Mouse (Mus musculus): ENCODE data around the gene Qpct. TPM values are rescaled to one million over a fixed set of nuclear protein-coding genes. Genes with fewer than 3 reads are reported as not detected.
A peak's percentile ranks its signal among the peaks of the same experiment; 100 is the strongest.

Qpct gene
- polyA plus RNA-seq, 1 experiment from 2014 or later, result 23.9 TPM

- no peak for ATAC-seq
- no peak for TF ChIP-seq CTCF (IDR thresholded peaks at IDR 0.05; ENCODE audit: low read depth)
Observed at GRCm38 (mm10) chr17:79032782-79033181, 18.9 kb upstream of the Qpct start.

GRCm38 (mm10) chr17:79039660-79040059 lies 12.0 kb upstream of the Qpct start:
- Histone ChIP-seq H3K4me2 (replicated peaks; ENCODE audit: low read depth) (no peak overlapping the region), H3K27ac (ENCODE audit: low read depth, low read length) (no peak overlapping the region)
- no peak for ATAC-seq

More at GRCm38 (mm10) chr17:79032782-79033181, 18.9 kb upstream of the Qpct start:
- Histone ChIP-seq H3K9me3 (ENCODE audit: control insufficient read depth) (no peaks in the 10 kb centered on the region), H3K9ac (ENCODE audit: low read depth, low read length) (no peak overlapping the region), H3K36me3 (ENCODE audit: control insufficient read depth, insufficient read depth) (no peaks in the 10 kb centered on the region), H3K4me3 (ENCODE audit: low read depth, low read length) (no peak overlapping the region), H3K4me2 (replicated peaks; ENCODE audit: low read depth) (no peak overlapping the region), H3K27ac (ENCODE audit: low read depth, low read length) (no peak overlapping the region), H3K27me3 (replicated peaks; ENCODE audit: control insufficient read depth, insufficient read depth, low read length) (no peaks in the 10 kb centered on the region), H3K4me1 (replicated peaks; ENCODE audit: control insufficient read depth, insufficient read depth, low read length) (no peaks in the 10 kb centered on the region)
- 85% methylated on average over 4 of the region's 4 CpGs for WGBS

GRCm38 (mm10) chr17:79043705-79044104 lies 8.0 kb upstream of the Qpct start:
- Histone ChIP-seq H3K4me3 (ENCODE audit: low read depth, low read length) (no peak overlapping the region), H3K4me2 (replicated peaks; ENCODE audit: low read depth) (no peak overlapping the region), H3K27me3 (replicated peaks; ENCODE audit: control insufficient read depth, insufficient read depth, low read length) (no peaks in the 10 kb centered on the region), H3K9ac (ENCODE audit: low read depth, low read length) (no peak overlapping the region), H3K27ac (ENCODE audit: low read depth, low read length) (no peak overlapping the region), H3K9me3 (ENCODE audit: control insufficient read depth) (no peaks in the 10 kb centered on the region), H3K4me1 (replicated peaks; ENCODE audit: control insufficient read depth, insufficient read depth, low read length) (no peaks in the 10 kb centered on the region), H3K36me3 (ENCODE audit: control insufficient read depth, insufficient read depth) (no peaks in the 10 kb centered on the region)
- no peak for TF ChIP-seq CTCF (IDR thresholded peaks at IDR 0.05; ENCODE audit: low read depth)
- WGBS, result 98% methylated on average over 2 of the region's 2 CpGs
- no peak for ATAC-seq

More at GRCm38 (mm10) chr17:79039660-79040059, 12.0 kb upstream of the Qpct start:
- H3K4me1 ChIP-seq (replicated peaks; ENCODE audit: control insufficient read depth, insufficient read depth, low read length), result no peaks in the 10 kb centered on the region
- no peak overlapping the region for H3K4me3 ChIP-seq (ENCODE audit: low read depth, low read length)
- no peak for TF ChIP-seq CTCF (IDR thresholded peaks at IDR 0.05; ENCODE audit: low read depth)
- no peaks in the 10 kb centered on the region for H3K9me3 ChIP-seq (ENCODE audit: control insufficient read depth)
- no peaks in the 10 kb centered on the region for H3K36me3 ChIP-seq (ENCODE audit: control insufficient read depth, insufficient read depth)
- no peaks in the 10 kb centered on the region for H3K27me3 ChIP-seq (replicated peaks; ENCODE audit: control insufficient read depth, insufficient read depth, low read length)
- H3K9ac ChIP-seq (ENCODE audit: low read depth, low read length), result no peak overlapping the region

- TF ChIP-seq CTCF (IDR thresholded peaks at IDR 0.05; ENCODE audit: low read depth), result peak; percentile 38
- Histone ChIP-seq H3K9ac (ENCODE audit: low read depth, low read length) (peak overlapping the region; percentile 26; the same call in 1 of the 2 replicates), H3K9me3 (ENCODE audit: control insufficient read depth) (no peaks in the 10 kb centered on the region), H3K27me3 (replicated peaks; ENCODE audit: control insufficient read depth, insufficient read depth, low read length) (peaks cover 16% of the 10 kb centered on the region; the same call in 1 of the 2 replicates), H3K4me3 (ENCODE audit: low read depth, low read length) (peak overlapping the region; percentile 51), H3K4me2 (replicated peaks; ENCODE audit: low read depth) (peak overlapping the region; percentile 90), H3K4me1 (replicated peaks; ENCODE audit: control insufficient read depth, insufficient read depth, low read length) (no peaks in the 10 kb centered on the region), H3K36me3 (ENCODE audit: control insufficient read depth, insufficient read depth) (no peaks in the 10 kb centered on the region), H3K27ac (ENCODE audit: low read depth, low read length) (no peak overlapping the region)
- no peak for ATAC-seq
- WGBS, result 1% methylated on average over 45 of the region's 45 CpGs
Observed at GRCm38 (mm10) chr17:79052088-79052812, 544 bp downstream of the Qpct start.

- no peak for TF ChIP-seq CTCF (IDR thresholded peaks at IDR 0.05; ENCODE audit: low read depth)
- no peak for ATAC-seq
- Histone ChIP-seq H3K4me3 (ENCODE audit: low read depth, low read length) (no peak overlapping the region), H3K27ac (ENCODE audit: low read depth, low read length) (no peak overlapping the region), H3K27me3 (replicated peaks; ENCODE audit: control insufficient read depth, insufficient read depth, low read length) (peaks cover 4% of the 10 kb centered on the region; the same call in 1 of the 2 replicates), H3K4me2 (replicated peaks; ENCODE audit: low read depth) (no peak overlapping the region), H3K9me3 (ENCODE audit: control insufficient read depth) (no peaks in the 10 kb centered on the region), H3K4me1 (replicated peaks; ENCODE audit: control insufficient read depth, insufficient read depth, low read length) (no peaks in the 10 kb centered on the region), H3K36me3 (ENCODE audit: control insufficient read depth, insufficient read depth) (no peaks in the 10 kb centered on the region), H3K9ac (ENCODE audit: low read depth, low read length) (no peak overlapping the region)
- WGBS, result 72% methylated on average over 6 of the region's 6 CpGs
Observed at GRCm38 (mm10) chr17:79058271-79058670, 6.6 kb downstream of the Qpct start.

- no peaks in the 10 kb centered on the region for H3K27me3 ChIP-seq (replicated peaks; ENCODE audit: control insufficient read depth, insufficient read depth, low read length)
- H3K27ac ChIP-seq (ENCODE audit: low read depth, low read length), result no peak overlapping the region
- no peak for ATAC-seq
- H3K9ac ChIP-seq (ENCODE audit: low read depth, low read length), result no peak overlapping the region
- no peak overlapping the region for H3K4me2 ChIP-seq (replicated peaks; ENCODE audit: low read depth)
- no peaks in the 10 kb centered on the region for H3K9me3 ChIP-seq (ENCODE audit: control insufficient read depth)
- no peak overlapping the region for H3K4me3 ChIP-seq (ENCODE audit: low read depth, low read length)
- no peaks in the 10 kb centered on the region for H3K4me1 ChIP-seq (replicated peaks; ENCODE audit: control insufficient read depth, insufficient read depth, low read length)
- TF ChIP-seq CTCF (IDR thresholded peaks at IDR 0.05; ENCODE audit: low read depth), result no peak
- no peaks in the 10 kb centered on the region for H3K36me3 ChIP-seq (ENCODE audit: control insufficient read depth, insufficient read depth)
- 64% methylated on average over 5 of the region's 5 CpGs for WGBS
Observed at GRCm38 (mm10) chr17:79060221-79060620, 8.5 kb downstream of the Qpct start.

Measured in intestine, postnatal 0 days (tissue).